Mouse (Mus musculus) olfactory bulb, adult 2 months (tissue): ENCODE data around the gene Cphx3. TPM values are rescaled to one million over a fixed set of nuclear protein-coding genes. Genes with fewer than 3 reads are reported as not detected.
"Not testable (repeated sequence)": the region's sequence is repeated elsewhere in the genome, so short reads cannot be mapped to it uniquely, and the experiment has no call there.

Source experiments
- H3K27ac ChIP-seq: fragments of 200-500 bp; 2 replicates; pipeline ENCODE4 v1.5.1; 2012; ENCODE audit warnings: low read depth, low read length; ENCODE audit not compliant: insufficient read depth
- H3K4me1 ChIP-seq: fragments of 200-500 bp; 2 replicates; pipeline ENCODE4 v1.6.1; 2012; ENCODE audit warnings: low read length; ENCODE audit not compliant: control insufficient read depth, insufficient read depth
- H3K4me3 ChIP-seq: fragments of 200-500 bp; 2 replicates; pipeline ENCODE4 v1.5.1; 2012; ENCODE audit warnings: mild to moderate bottlenecking, low read depth, low read length, moderate library complexity; ENCODE audit not compliant: insufficient read depth
- WGBS: fragments of 180-500 bp; shearing (Covaris S2); methylation state at CpG from one replicate; pipeline ENCODE4 v1.1.7; 2018; 5-methylcytosine and 5-hydroxymethylcytosine counted together
- polyA plus RNA-seq: library from polyadenylated mRNA; stranded (reverse); fragments of >200 nt; gene quantifications from 2 replicates; pipeline ENCODE4 v1.2.4, GENCODE M21; 2012; ENCODE audit warnings: low replicate concordance; ENCODE audit not compliant: missing spikeins, insufficient read depth, insufficient read length

The Cphx3 gene
- polyA plus RNA-seq, 1 experiment, result not detected

DNA sequence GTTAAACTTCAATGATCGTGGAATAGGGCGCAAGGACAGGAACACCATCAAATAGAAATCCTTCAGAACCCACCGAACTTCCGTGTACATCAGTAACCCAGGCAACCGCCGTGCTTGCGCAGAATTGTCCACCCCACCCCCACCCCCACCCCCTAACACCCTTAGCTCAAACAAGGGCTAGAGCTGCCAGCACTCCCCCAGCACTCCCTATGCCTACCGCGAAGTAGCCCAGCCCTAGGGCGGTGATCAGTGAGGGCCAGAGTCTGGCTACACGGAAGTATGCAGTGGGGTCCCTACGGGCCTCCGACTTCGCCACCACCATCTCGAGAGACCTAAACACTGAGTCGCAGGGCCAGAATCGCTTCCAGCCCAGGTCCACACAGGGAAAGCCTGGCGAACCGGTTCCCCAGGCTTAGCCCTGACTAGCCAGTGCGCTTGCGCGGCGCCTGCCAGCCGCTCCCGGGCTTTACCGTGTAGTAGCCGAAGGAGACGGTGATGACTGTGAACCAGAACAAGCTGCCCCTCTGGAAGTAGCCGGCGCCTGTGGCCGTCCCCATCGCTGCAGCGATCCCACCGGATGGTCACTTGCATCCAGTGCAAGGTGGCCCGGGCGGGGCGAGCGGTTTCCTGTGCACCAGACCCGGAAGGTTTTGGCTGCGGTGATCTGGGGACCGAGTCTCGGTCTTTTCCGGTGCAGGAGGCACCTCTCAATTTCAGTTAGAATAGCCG, 124.3 kb downstream of the Cphx3 start:
- WGBS, result no CpG with 5 or more reads among the region's 44 CpGs
- H3K4me1 ChIP-seq, H3K4me3 ChIP-seq, H3K27ac ChIP-seq: not testable (repeated sequence)

DNA sequence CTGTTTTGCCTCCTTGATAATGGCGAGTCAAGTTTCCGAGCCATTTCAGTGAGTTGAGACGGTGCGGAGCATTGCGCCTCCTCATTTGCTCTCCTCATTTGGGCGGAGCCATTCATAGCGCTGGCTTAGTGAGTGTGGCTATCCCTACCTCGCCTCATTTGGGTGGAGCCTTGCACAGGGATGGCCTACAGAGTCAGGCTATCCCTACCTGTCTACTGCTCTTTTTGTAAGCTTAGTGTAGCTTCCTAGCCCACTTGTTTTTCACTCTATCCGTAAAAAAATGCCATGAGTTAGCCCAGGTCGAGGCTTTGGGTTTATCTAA, 124.8 kb downstream of the Cphx3 start, which contains the start of gene Tmem254b:
Gene Tmem254b, minus strand, starts transcription at position 116 of the 322 bp plus-strand sequence.
- no CpG with 5 or more reads among the region's 10 CpGs for WGBS
- H3K4me3 ChIP-seq, result not testable (repeated sequence)

DNA sequence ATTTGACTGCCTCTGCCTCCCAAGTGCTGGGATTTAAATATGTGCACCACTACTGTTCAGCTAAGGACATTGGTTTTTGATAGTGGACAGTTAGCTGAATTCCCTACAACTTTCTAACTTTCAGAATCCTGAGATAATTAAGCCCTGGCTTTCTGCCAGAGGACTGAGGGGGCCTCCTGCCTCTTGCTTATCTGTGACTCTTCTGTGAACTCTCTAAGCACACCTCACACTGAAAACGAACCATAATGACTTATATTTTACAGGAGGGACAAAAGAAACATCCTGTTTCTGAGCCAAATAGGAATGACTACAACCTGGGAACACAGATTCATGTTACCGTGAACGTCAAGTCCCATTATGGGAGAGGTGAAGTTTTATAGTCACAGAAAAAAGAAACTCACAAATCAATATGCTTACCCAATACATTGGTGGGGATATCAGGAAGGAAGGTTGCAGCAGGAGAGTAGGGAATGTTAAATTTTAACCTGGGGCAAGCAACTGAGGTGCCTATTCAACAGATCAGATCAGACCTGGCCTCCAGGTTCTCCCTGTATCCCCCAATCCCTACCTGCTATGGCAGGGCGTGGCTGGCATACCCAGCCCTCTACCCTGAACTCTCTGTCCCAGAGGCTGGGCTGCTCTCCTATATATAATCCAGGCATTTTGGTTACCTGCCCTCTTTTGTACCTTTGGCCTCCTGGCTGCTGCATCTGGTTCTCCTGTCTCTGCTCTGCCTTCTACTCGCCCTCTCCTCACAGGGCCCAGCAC, 134.3 kb downstream of the Cphx3 start:
- H3K27ac ChIP-seq, H3K4me3 ChIP-seq, H3K4me1 ChIP-seq: not testable (repeated sequence)
- WGBS, result no CpG with 5 or more reads among the region's 5 CpGs

More for the DNA sequence above, 124.8 kb downstream of the Cphx3 start, which contains the start of gene Tmem254b:
- not testable (repeated sequence) for H3K27ac ChIP-seq, H3K4me1 ChIP-seq

DNA sequence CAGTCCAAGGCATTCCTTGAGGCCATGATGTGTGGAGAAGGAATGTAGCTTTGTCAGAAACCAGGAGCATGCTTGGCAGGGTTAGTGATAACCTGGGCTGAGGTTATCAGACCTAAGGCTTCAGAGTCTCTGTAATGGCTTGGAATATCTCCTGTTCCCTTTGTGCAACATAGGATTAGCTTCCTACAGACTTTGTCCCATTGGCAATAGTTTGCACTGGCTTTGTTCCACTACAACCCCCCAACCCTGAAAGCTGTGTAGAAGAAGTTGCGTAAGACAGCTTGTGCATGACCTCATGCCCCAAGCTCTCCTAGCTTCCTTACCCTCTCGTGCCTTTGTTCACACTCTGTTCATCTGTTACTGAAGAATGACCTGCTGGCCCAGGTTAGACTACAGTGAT, 155.1 kb downstream of the Cphx3 start:
- not testable (repeated sequence) for H3K4me3 ChIP-seq, H3K27ac ChIP-seq, H3K4me1 ChIP-seq
- no CpG with 5 or more reads among the region's 2 CpGs for WGBS

DNA sequence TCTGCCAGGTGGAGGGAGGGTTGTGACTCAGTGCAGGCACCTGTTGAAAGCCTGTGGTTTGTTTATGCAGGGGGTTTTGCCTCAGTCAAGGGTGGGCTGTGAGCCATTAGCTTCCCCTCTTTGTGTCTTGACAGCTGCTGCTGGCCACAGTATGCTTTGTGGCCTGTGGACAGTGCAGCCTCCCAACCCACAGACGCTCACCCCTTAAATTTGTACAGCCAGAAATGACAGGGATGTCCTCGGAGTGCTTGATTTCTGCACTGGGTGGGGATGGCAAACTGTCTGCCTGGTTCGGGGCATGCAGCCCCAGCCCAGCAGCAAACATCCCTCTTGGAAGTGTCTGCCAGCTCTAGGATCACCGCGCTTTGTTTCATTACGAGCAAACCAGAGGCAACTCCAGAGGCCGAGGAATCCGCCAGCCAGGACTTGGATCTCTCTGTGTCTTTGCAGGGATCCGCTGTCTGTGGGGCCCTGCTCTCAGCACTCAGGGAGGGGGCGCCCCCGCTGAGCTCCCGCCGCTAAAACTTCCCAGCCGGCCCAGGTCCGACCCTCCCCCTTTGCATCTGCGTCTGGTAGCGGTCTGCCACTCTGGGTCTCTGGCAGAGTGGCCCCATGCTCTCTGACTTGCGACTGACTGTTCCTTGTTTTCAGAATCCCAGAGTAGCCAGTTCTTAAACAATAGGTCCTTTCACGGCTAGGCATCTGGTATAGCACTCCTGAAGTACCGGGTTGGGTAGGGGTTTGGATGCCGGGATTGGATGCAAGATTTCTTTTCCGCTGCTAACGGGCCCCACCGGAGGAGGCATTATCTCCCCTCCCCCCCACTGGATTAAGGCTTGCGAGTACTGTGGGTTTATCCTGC, 175.9 kb downstream of the Cphx3 start, which contains the start of gene Duxbl3:
Gene Duxbl3, plus strand, starts transcription at position 207 of the 862 bp plus-strand sequence.
- not testable (repeated sequence) for H3K27ac ChIP-seq, H3K4me1 ChIP-seq, H3K4me3 ChIP-seq
- no CpG with 5 or more reads among the region's 25 CpGs for WGBS

DNA sequence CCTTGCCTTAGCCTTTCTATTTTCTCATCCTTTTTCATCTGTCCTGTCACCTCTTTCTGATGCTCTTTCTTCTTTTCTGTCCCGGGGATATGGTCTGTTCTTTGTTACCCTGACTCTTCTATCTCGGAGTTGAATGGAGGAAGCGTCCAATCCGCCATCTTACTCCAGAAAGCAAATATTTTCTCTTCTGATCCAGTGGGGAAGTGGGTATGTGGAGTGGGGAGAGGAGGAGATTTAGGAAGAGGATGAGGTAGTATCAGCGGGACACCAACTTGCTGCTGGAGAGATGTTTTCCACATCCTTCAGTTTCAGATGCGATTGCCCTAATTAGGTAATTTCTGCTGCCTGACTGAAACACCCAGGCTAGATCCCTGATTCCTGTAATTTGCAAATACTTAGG, 176.6 kb downstream of the Cphx3 start:
- H3K4me1 ChIP-seq, H3K27ac ChIP-seq, H3K4me3 ChIP-seq: not testable (repeated sequence)
- WGBS, result no CpG with 5 or more reads among the region's 6 CpGs

Other genes starting within 250 kb of the Cphx3 start
- not detected in 2 replicates for gene Anxa11, start 240.1 kb upstream of the Cphx3 start, polyA plus RNA-seq
- gene Plac9a, start 179.2 kb upstream of the Cphx3 start, polyA plus RNA-seq, result not detected in 2 replicates
- gene Tmem254a, start 154.6 kb upstream of the Cphx3 start, polyA plus RNA-seq, result not detected in 2 replicates
- gene Cphx1, start 144.0 kb upstream of the Cphx3 start, polyA plus RNA-seq, result not detected in 2 replicates
- gene Duxbl1, start 103.7 kb upstream of the Cphx3 start, polyA plus RNA-seq, result not detected in 2 replicates
- gene Gm9780, start 39.6 kb upstream of the Cphx3 start, polyA plus RNA-seq, result not detected in 2 replicates
- gene Tmem254c, start 14.9 kb upstream of the Cphx3 start, polyA plus RNA-seq, result not detected in 2 replicates
- not detected in 2 replicates for gene Cphx2, start 781 bp upstream of the Cphx3 start, polyA plus RNA-seq
- not detected in 2 replicates for gene Duxbl2, start 36.1 kb downstream of the Cphx3 start, polyA plus RNA-seq
- not detected in 2 replicates for gene Plac9b, start 100.2 kb downstream of the Cphx3 start, polyA plus RNA-seq
- not detected in 2 replicates for gene Tmem254b, start 124.7 kb downstream of the Cphx3 start, polyA plus RNA-seq
- not detected in 2 replicates for gene Duxbl3, start 175.7 kb downstream of the Cphx3 start, polyA plus RNA-seq